Mouse (Mus musculus): ENCODE measurements at regions not wholly inside any gene's neighbourhood (a gene's known extent, or its start where the extent isn't known, plus 50 kb on each side); places are given as distances from the start of the nearest gene placed in this dataset.

GRCm38 (mm10) chr1:73672239-73672638 is 452.0 kb downstream of the Tns1 start:
- TF ChIP-seq EP300 (IDR thresholded peaks at IDR 0.05; ENCODE audit: low read depth in 1 of 2, low read length in 2 of 2), result no peak
- TF ChIP-seq POLR2AphosphoS2 (IDR thresholded peaks at IDR 0.05; ENCODE audit: low read length), result no peak
- TF ChIP-seq CTCF (IDR thresholded peaks at IDR 0.05 in 2 of 3, conservative IDR thresholded peaks at IDR 0.05 in 1 of 3; ENCODE audit: control insufficient read depth in 1 of 3, insufficient read depth in 1 of 3, low read depth in 2 of 3, low read length in 3 of 3, poor library complexity in 1 of 3, severe bottlenecking in 1 of 3), result no peak
